Mouse (Mus musculus) brain, embryonic 14.5 days (tissue): ENCODE results near the gene Plk5. TPM values are rescaled to one million over a fixed set of nuclear protein-coding genes. Genes with fewer than 3 reads are reported as not detected.

Source experiments
- DNase-seq: peaks from one replicate; pipeline ENCODE4 v3.0.0-alpha.2; 2011; ENCODE audit warnings: low read depth
- CTCF ChIP-seq: fragments of 200-500 bp; IDR thresholded peaks from 2 replicates; pipeline ENCODE4 v1.5.1; 2012; ENCODE audit warnings: inconsistent platforms, mild to moderate bottlenecking, moderate library complexity, borderline replicate concordance; ENCODE audit not compliant: insufficient read depth, insufficient read length; ENCODE audit errors: extremely low read depth
- POLR2A ChIP-seq: fragments of 200-500 bp; IDR thresholded peaks from 2 replicates; pipeline ENCODE4 v1.6.1; 2012; ENCODE audit warnings: mild to moderate bottlenecking, inconsistent platforms, borderline replicate concordance; ENCODE audit not compliant: poor library complexity, insufficient read depth, insufficient read length, severe bottlenecking; ENCODE audit errors: extremely low read depth
- polyA plus RNA-seq: library from polyadenylated mRNA; depleted of rRNA; stranded (reverse); fragments of >200 nt; gene quantifications from 2 replicates; pipeline ENCODE4 v1.2.3, GENCODE M21; 2012

The Plk5 gene
- polyA plus RNA-seq, 1 experiment: 3.9 TPM

DNA sequence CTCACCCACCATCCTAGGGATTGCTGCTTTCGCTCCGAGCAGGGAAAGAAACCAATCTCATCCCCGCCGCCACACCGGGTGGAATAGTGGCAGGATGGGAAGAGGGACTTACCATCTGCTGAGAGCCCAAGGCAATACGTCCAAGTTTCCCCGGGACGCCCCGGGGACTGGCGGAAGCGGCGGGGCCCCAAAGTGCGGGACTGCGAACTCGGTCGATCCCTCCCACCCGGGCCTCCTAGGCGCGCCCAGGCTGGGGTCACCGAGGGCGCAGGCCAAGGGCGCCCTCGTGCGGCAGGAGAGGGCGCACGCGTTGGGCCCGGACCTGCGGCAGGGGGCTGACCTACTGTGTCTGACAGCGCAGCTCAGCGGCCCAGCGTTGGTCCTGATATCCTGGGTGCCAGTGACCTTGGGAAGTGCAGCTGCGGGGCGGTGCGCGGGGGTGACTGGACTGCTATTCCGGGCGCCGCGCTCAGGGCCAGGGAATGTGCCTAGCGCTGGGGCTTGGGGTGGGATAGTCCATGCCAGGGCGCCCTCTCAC is 7.9 kb upstream of the Plk5 start, which contains the start of gene Adamtsl5:
Adamtsl5 (minus strand) TSS at position 169 of the 538 bp plus-strand sequence.
- peak; percentile 60; the same call in 1 of the 2 replicates for TF ChIP-seq CTCF
- no peak for TF ChIP-seq POLR2A
- DNase-seq: peak; percentile 33

DNA sequence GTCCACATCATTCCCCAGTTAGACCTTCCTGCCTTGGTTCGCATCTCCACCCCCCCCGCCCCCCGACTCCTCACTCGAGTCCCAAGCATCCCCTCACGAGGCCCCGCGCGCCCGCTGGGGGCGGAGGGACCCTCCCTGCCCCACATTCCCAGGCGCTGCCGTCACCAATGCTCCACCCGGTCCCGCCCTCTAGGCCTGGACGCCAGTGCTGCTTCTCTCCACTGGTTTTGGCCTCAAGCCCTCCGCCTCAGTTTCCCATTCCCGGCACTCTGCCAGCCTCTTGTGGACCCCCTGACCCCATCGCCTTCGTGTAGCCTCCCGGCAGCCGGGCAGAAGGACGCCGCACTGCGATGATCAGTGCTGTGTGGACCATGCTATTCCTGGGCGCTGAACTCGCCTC is 7.3 kb upstream of the Plk5 start:
- DNase-seq: no peak
- TF ChIP-seq CTCF: no peak
- TF ChIP-seq POLR2A: no peak

DNA sequence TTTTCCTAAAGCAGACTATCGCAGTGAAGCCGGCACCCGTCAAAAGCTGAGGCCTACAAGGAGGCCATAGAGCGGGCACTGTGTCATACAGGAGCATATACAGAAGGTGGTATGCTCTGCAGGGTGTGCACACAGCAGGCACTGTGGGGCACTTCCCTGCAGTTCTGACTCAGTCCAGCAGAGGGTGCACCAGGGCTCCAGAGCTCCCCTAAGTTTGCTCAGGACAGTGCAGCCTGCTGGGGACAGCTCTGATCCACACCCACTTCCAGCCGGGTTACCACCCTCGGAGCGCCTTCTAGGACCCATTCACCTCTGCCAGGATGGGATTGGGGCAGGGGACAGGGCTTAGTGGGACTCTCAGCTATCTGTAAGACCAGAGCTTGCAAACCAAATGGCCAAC is 6.0 kb upstream of the Plk5 start:
- TF ChIP-seq POLR2A (no peak), CTCF (peak; percentile 97)
- DNase-seq: peak; percentile 76

DNA sequence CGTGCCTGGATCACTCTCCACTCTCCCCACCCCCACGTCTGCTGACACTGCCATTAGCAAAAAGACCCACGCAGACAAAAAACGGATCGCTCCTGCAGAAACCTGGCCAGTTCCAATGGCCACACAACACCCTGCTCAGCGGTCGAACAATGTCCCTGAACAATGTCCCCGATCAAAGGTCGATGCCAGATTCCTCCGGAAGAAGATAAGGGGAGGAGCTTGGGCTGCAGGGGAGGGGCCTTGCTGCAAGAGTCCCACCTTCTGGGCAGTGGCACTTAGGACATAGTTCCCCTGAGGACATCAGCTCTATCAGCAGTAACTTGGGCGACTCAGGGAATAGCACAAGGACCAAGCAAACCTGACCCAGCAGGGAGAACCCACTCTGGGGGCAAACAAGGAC is 4.4 kb upstream of the Plk5 start:
- TF ChIP-seq POLR2A (no peak), CTCF (no peak)
- no peak for DNase-seq

DNA sequence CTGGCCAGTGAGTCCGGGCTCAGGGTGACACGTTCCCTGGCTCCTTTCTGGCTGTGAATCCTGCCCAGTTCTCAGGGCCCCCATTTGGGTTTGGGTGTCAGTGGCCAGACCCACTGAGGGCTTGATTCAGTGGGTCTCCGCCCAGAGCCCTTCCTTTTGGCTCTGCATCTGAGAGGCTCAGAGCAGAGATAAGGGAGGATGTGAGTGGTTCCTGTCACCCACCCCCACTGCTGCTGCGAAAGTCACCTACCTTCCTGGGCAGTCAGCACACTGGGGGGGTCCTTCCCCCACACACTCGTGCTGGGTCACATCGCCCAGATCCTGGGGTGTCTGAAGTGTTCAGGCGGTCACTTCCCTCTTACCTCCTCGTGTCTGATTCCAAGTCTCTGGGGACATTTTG is 3.5 kb upstream of the Plk5 start:
- no peak for DNase-seq
- no peak for TF ChIP-seq CTCF
- TF ChIP-seq POLR2A: no peak

DNA sequence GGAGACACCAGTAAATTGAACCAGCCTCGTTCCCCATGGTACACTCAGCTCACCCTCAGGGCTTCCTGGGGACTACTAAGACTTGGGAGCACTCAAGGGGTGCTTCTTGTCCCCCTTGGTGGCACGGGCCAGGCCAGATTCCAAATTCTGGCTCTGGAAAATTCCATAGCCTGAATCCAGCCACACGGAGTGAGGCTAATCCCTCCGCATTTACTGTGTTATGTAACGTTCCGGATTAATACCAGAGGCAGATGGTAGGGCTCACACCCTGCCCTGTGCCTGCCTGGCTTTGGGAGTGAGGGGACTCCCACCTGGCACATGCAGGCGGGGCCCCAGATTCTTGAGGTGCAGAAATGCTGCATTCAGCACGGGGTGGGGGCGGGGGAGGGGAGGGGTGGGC is 828 bp upstream of the Plk5 start:
- DNase-seq: no peak
- TF ChIP-seq CTCF: no peak
- no peak for TF ChIP-seq POLR2A

DNA sequence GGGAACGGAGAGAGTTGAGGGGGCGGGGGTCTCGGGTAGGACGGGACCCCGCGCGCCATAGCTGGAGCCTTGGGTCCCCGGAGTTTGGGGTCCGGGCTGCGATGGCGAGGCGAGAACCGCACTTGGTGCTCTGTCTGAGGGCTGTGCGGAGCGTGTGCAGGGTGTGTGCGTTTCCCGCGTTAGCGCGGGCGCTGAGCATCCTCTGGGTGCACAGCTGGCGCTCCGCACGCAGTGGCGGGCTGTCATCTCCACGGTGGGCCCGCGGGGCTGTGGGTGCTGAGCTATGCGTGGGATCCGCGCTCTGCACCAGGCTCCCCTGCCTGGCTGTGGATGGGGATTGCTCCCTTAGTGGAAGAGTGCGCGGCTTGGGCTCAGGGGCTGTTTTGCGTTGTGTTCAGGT is 478 bp downstream of the Plk5 start:
- TF ChIP-seq CTCF (no peak), POLR2A (no peak)
- DNase-seq: no peak

DNA sequence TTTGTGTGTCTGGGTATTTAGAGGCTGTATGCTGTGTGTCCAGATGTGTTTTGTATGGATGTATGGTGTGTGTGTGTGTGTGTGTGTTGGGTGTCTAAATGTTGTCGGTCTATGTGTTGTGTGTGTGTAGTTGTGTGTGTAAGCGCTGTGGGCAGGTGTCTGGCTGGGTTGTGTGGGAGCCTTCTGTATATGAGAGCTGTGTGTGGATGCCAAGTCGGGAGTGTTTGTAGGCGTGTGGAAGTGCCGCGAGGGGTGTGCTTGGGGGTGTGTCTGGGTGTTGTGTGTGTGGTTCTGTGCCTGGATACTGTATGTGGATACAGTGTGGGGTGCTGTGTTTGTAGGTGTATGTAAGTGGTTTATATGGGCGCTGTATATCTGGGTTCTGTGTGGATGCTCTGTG is 1.1 kb downstream of the Plk5 start:
- no peak for TF ChIP-seq POLR2A
- TF ChIP-seq CTCF: no peak
- DNase-seq: no peak

DNA sequence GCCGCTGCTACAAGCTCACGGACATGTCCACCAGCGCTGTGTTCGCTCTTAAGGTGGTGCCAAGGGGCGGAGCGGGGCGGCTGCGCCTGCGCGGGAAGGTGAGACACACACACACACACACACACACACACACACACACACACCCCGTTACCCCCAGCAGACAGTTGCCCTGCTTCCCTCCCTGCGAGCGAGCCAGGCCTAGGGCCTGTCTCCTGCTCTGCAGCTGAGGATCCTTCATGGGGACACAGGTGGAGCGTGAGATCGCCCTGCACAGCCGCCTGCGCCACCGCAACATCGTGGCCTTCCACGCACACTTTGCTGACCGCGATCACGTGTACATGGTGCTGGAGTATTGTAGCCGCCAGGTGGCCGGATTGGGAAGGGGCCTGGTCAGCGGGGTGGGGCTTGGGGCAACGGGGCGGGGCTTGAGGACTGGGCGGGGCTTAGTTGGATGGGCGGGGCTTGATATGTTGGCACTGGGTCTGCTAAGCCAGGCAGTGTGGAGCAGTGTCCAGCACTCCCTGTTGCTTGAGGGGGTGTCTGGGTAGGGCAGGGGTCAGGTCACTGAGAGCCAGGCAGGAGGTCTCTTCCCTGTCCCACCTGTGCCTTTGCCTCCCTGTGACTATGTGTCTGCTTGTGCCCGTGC is 1.9 kb downstream of the Plk5 start:
- DNase-seq: peak; percentile 52
- TF ChIP-seq POLR2A (no peak), CTCF (no peak)

DNA sequence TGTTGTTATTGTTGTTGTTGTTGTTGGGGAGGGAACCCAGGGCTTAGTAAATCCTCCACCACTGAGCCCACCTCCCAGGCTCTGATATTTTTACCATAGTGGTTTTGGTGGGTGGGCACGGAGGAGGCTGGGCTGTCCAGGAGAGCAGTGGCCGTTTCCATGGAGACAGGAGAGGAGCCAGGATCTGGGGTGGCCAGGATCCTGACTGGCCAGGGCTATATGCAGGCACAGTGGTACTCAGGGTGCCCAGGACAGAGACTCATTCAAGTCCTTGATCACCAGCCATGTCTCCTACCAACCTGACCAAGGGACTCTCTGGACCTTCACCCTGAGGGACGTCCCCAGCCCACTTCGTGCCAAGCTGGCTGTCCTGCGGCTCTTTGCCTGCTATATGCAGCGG is 7.5 kb downstream of the Plk5 start:
- no peak for TF ChIP-seq POLR2A
- no peak for TF ChIP-seq CTCF
- no peak for DNase-seq

DNA sequence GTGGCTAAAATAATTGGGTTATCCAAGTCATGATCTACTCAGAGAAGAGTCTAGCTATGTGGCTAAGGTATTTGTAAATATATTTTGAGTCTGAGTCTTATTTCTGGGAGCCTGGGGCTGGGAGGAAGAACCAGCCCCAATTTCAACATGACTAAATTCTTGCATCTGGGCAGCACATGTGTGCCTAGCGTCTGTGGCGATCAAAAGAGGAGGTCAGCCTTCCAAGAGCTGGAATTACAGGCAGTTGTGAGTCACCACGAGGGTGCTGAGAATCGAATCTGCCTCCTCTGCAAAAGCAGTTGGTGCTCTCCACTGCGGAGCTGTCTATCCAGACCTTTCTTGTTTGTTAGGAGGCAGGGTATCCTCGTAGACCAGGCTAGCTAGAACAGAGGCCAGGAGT is 9.5 kb downstream of the Plk5 start:
- TF ChIP-seq POLR2A (no peak), CTCF (no peak)

DNA sequence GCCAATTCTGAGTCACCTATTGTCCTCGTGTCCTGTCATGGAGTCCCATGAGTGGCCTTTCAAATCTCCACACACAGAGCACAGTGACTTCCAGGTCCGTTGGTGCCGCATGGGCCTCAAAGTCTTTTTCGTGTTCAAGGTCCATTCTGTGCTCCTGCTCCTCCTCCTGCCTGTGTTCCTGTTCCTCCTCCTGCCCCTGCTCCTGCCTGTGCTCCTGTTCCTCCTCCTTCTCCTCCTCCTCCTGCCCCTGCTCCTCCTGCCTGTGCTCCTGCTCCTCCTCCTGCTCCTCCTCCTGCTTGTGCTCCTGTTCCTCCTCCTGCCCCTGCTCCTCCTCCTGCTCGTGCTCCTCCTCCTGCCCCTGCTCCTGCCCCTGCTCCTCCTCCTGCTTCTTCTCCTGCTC is 11.7 kb downstream of the Plk5 start:
- TF ChIP-seq CTCF: no peak
- TF ChIP-seq POLR2A: no peak
- DNase-seq: no peak

More for the DNA sequence above, 9.5 kb downstream of the Plk5 start:
- DNase-seq: no peak

DNA sequence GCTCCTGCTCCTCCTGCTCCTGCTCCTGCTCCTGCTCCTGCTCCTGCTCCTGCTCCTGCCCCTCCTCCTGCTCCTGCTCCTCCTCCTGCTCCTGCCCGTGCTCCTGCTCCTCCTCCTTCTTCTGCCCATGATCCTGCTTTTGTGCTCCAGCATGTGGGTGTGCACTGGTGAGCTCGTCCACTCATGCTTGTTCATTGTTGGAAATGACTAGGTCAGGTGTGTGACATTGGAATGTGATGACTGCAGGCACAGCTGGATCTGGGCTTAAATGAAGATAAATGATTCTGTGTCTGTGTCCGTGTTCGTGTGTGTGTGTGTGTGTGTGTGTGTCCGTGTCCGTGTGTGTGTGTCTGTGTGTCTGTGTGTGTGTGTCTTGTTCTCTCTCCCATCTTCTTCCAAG is 12.1 kb downstream of the Plk5 start:
- DNase-seq: no peak
- no peak for TF ChIP-seq POLR2A
- TF ChIP-seq CTCF: no peak

DNA sequence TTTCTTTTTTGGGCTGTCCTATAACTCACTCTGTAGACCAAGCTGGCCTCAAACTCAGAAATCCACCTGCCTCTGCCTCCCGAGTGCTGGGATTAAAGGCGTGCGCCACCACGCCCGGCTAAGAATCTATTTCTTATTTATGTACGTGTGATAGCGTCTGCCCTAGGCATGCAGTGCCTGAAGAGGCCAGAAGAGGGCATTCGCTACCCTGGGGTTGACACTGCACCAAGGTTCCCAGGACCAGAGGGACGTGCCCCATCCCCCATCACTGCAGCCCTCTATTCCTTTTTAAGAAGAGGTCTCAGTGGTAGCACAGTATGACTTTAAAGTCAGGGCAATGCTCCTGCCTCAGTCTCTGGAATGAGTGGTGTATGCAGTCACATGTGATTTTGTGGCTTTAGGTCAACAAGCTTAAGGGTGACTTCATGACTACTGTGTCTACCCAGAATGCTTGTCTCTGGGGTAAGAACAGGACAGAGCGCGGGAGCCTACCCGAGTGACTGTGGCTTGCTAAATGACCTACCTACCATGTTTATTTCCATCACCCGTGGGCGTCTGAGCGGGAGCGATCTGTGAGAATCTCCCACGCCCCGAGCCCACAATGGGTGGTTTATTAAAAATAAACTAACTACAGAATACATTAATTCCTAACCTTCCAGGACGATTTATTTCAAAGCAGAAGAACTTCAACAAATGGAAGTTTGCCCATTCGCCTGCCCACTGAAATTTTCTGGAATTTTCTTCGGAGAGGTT is 13.9 kb downstream of the Plk5 start:
- DNase-seq: no peak
- no peak for TF ChIP-seq POLR2A
- TF ChIP-seq CTCF: no peak

DNA sequence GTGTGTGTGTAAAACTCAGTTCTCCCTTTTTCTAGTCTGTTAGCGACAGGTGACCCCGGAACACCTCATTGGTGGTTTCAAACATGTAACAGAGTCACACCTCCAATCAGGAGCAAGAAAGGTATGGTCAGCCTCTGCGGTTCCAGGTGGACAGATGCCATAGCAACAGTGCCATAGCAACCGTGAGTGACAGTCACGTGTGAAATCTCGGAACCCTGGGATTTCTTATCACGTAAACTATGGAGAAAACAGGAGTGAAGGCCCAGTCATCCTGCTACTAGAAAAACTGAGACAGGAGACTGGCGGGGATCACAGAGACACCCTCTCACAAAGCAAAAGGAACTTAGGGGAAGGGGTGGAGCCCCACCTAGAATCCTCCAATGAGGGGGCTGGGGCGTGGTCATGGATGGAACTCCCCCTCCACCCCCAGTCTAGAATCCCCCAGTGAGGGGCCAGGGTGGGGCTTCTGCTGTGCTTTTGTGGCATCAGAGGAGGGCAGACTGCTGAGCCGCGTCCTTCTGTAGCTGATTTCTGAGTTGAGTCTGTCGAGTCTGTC is 15.2 kb downstream of the Plk5 start:
- peak; percentile 87 for DNase-seq
- TF ChIP-seq CTCF (no peak), POLR2A (no peak)
